Mouse (Mus musculus): ENCODE data around the gene Rbm47.
"Not testable (repeated sequence)": the region's sequence is repeated elsewhere in the genome, so short reads cannot be mapped to it uniquely, and the experiment has no call there.

Gene Rbm47

GRCm38 (mm10) chr5:66015449-66015961 is 157.4 kb downstream of the Rbm47 start:
- DNase-seq (ENCODE audit: low spot score), result no peak

GRCm38 (mm10) chr5:66014437-66014836 is 158.5 kb downstream of the Rbm47 start:
- DNase-seq (ENCODE audit: low spot score), result no peak

GRCm38 (mm10) chr5:66013999-66014398 is 158.9 kb downstream of the Rbm47 start:
- DNase-seq (ENCODE audit: low spot score), result no peak

GRCm38 (mm10) chr5:66008245-66008967 is 164.5 kb downstream of the Rbm47 start:
- DNase-seq (ENCODE audit: low spot score), result no peak

- DNase-seq (ENCODE audit: low spot score), result peak; percentile 35
Measured at GRCm38 (mm10) chr5:66005041-66005678, 167.8 kb downstream of the Rbm47 start.

GRCm38 (mm10) chr5:66004134-66004925 is 168.6 kb downstream of the Rbm47 start, which contains the start of gene 9130230L23Rik:
Gene 9130230L23Rik, minus strand, starts transcription at chr5:66004285.
- DNase-seq (ENCODE audit: low spot score), result peak; percentile 59

- DNase-seq (ENCODE audit: low spot score), result peak; percentile 32
Measured at GRCm38 (mm10) chr5:66001232-66001631, 171.7 kb downstream of the Rbm47 start.

GRCm38 (mm10) chr5:66000567-66001125 is 172.3 kb downstream of the Rbm47 start:
- DNase-seq (ENCODE audit: low spot score), result no peak

GRCm38 (mm10) chr5:66000074-66000473 is 172.8 kb downstream of the Rbm47 start:
- peak; percentile 67 for DNase-seq (ENCODE audit: low spot score)

- DNase-seq (ENCODE audit: low spot score), result no peak
Measured at GRCm38 (mm10) chr5:65999106-65999505, 173.8 kb downstream of the Rbm47 start.

GRCm38 (mm10) chr5:65997813-65998212 is 175.1 kb downstream of the Rbm47 start:
- no peak for DNase-seq (ENCODE audit: low spot score)

GRCm38 (mm10) chr5:65994643-65995042 is 178.3 kb downstream of the Rbm47 start:
- DNase-seq (ENCODE audit: low spot score), result peak; percentile 38

GRCm38 (mm10) chr5:65991191-65991590 is 181.7 kb downstream of the Rbm47 start:
- no peak for DNase-seq (ENCODE audit: low spot score)

- not testable (repeated sequence) for DNase-seq (ENCODE audit: low spot score)
Measured at GRCm38 (mm10) chr5:65987004-65987403, 185.9 kb downstream of the Rbm47 start.

- no peak for DNase-seq (ENCODE audit: low spot score)
Measured at GRCm38 (mm10) chr5:65986426-65986825, 186.5 kb downstream of the Rbm47 start.

- no peak for DNase-seq (ENCODE audit: low spot score)
Measured at GRCm38 (mm10) chr5:65975731-65976130, 197.2 kb downstream of the Rbm47 start.

- no peak for DNase-seq (ENCODE audit: low spot score)
Measured at GRCm38 (mm10) chr5:65973189-65973588, 199.7 kb downstream of the Rbm47 start.

GRCm38 (mm10) chr5:65968004-65968403 is 204.9 kb downstream of the Rbm47 start:
- DNase-seq (ENCODE audit: low spot score), result no peak

GRCm38 (mm10) chr5:65967091-65967490 is 205.8 kb downstream of the Rbm47 start:
- no peak for DNase-seq (ENCODE audit: low spot score)

Measured in urinary bladder, postnatal 14 days (tissue).